Comparison of ENCODE assay signal across 8 mouse cellular contexts in the genomic region with DNA sequence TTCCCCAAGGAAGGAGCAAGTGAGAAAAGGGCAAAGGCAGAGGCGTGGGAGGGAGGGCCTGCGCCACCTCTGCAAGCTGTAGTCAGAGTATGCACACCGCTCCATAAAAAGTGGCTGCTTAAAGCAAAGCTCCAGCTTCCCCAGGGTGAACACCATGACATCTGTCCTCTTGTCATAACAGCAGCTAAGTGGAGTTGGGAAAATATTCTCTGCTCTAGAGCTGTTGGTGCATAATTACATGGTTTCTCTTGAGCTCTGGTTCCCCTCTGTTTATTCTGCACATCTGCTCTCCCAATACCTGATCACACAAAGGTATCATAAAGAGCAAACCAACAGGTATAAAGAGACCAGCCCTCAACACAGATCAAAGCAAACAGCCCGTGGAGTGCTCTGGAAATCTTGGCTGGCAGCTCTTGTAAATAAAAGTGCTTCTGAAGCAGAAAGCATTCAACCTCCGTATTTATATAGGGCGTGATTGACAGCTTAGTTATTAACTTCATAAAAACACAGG.
DNase-seq lines count a peak whose midpoint lies in the region; ATAC-seq and TF ChIP-seq lines count a peak whose summit lies in the region.

No protein-coding gene starts in this region.

- no peak for TF ChIP-seq CTCF in heart, postnatal 0 days (IDR thresholded peaks at IDR 0.05; ENCODE audit: low read depth)

- peaks cover 24% of the 10 kb centered on the region for H3K4me1 ChIP-seq in heart, postnatal 0 days (ENCODE audit: control insufficient read depth, insufficient read depth)
- H3K4me1 ChIP-seq in forebrain, embryonic 13.5 days, result peaks cover 59% of the 10 kb centered on the region
- H3K4me1 ChIP-seq in neural tube, embryonic 13.5 days (replicated peaks), result peaks cover 56% of the 10 kb centered on the region

- no peaks in the 10 kb centered on the region for H3K36me3 ChIP-seq in heart, postnatal 0 days (replicated peaks; ENCODE audit: control insufficient read depth, insufficient read depth, low read length)
- no peaks in the 10 kb centered on the region for H3K36me3 ChIP-seq in forebrain, embryonic 13.5 days (ENCODE audit: poor library complexity, severe bottlenecking)
- no peaks in the 10 kb centered on the region for H3K36me3 ChIP-seq in neural tube, embryonic 13.5 days

- H3K9me3 ChIP-seq in heart, postnatal 0 days (replicated peaks; ENCODE audit: control insufficient read depth, low read length), result no peaks in the 10 kb centered on the region
- H3K9me3 ChIP-seq in forebrain, embryonic 13.5 days (replicated peaks), result no peaks in the 10 kb centered on the region
- no peaks in the 10 kb centered on the region for H3K9me3 ChIP-seq in neural tube, embryonic 13.5 days

- no peak overlapping the region for H3K9ac ChIP-seq in heart, postnatal 0 days (replicated peaks; ENCODE audit: low read depth, low read length)
- H3K9ac ChIP-seq in forebrain, embryonic 13.5 days, result no peak overlapping the region
- no peak overlapping the region for H3K9ac ChIP-seq in neural tube, embryonic 13.5 days

- H3K27me3 ChIP-seq in heart, postnatal 0 days (ENCODE audit: control insufficient read depth, insufficient read depth, low read length), result no peaks in the 10 kb centered on the region
- H3K27me3 ChIP-seq in forebrain, embryonic 13.5 days, result no peaks in the 10 kb centered on the region
- no peaks in the 10 kb centered on the region for H3K27me3 ChIP-seq in neural tube, embryonic 13.5 days

- 46% methylated on average over 6 of the region's 6 CpGs for WGBS in heart, postnatal 0 days
- WGBS in forebrain, embryonic 13.5 days, result 22% methylated on average over 6 of the region's 6 CpGs
- 41% methylated on average over 6 of the region's 6 CpGs for WGBS in neural tube, embryonic 13.5 days

- H3K27ac ChIP-seq in heart, postnatal 0 days (ENCODE audit: low read depth), result 0 out of 2 replicates have a peak overlapping the region, but pooled peaks have one; percentile 15
- H3K27ac ChIP-seq in forebrain, embryonic 13.5 days, result peak overlapping the region; percentile 63
- H3K27ac ChIP-seq in neural tube, embryonic 13.5 days (replicated peaks), result peak overlapping the region; percentile 59; the same call in 1 of the 2 replicates

- DNase-seq in heart, postnatal 0 days (ENCODE audit: low spot score), result no peak
- DNase-seq in heart, postnatal 14 days, result no peak
- peak; percentile 34 to 45 for DNase-seq in kidney, postnatal 25 days
- DNase-seq in thymus, postnatal 25 days, result no peak
- no peak for DNase-seq in left cerebral cortex, postnatal 10 days (ENCODE audit: extremely low spot score in 1 of 2, low spot score in 2 of 2)

- no peak overlapping the region for H3K4me3 ChIP-seq in heart, postnatal 0 days (ENCODE audit: low read depth, low read length)
- H3K4me3 ChIP-seq in forebrain, embryonic 13.5 days, result no peak overlapping the region
- no peak overlapping the region for H3K4me3 ChIP-seq in neural tube, embryonic 13.5 days

- TF ChIP-seq EP300 in heart, postnatal 0 days (IDR thresholded peaks at IDR 0.05; ENCODE audit: low read depth), result no peak

- no peak overlapping the region for H3K4me2 ChIP-seq in heart, postnatal 0 days (ENCODE audit: low read depth, low read length)
- peak overlapping the region; percentile 11; the same call in 1 of the 2 replicates for H3K4me2 ChIP-seq in forebrain, embryonic 13.5 days
- H3K4me2 ChIP-seq in neural tube, embryonic 13.5 days, result no peak overlapping the region

- no peak for ATAC-seq in heart, postnatal 0 days (ENCODE audit: insufficient read depth, low read depth)
- peak; percentile 70 for ATAC-seq in forebrain, embryonic 13.5 days
- ATAC-seq in neural tube, embryonic 13.5 days (ENCODE audit: low read depth), result 0 out of 2 replicates have a peak, but pooled peaks have one; percentile 25
- no peak for ATAC-seq in granulocyte monocyte progenitor cell, adult 5-6 weeks (replicated peaks; ENCODE audit: poor library complexity, severe bottlenecking)

- intact Hi-C loops in heart, postnatal 14 days (cut with DNase I), result loop anchor here (5.0 kb wide), 1 partner anchor 99 kb away; no protein-coding TSS in a partner anchor
- intact Hi-C loops in left cerebral cortex, postnatal 10 days (cut with DNase I), result no loop called here

Comparison
In these comparisons a context has a peak if more than half of its experiments do, and no peak if none do; other contexts are left out.
1. ATAC-seq: peak in forebrain, embryonic 13.5 days (single experiment) and neural tube, embryonic 13.5 days (single experiment); none in heart, postnatal 0 days (single experiment) and granulocyte monocyte progenitor cell, adult 5-6 weeks (single experiment).
2. DNase-seq: peak in kidney, postnatal 25 days (2 of 2); none in heart, postnatal 0 days (single experiment), heart, postnatal 14 days (0 of 2), thymus, postnatal 25 days (single experiment) and left cerebral cortex, postnatal 10 days (0 of 2).
3. Peak in every context shown above with its lines, with median percentiles within 50 percentile points of each other: H3K27ac ChIP-seq.